Mouse (Mus musculus) frontal cortex, postnatal 14 days (tissue): Measurements from ENCODE around the gene Zfp940.
"Not testable (repeated sequence)": the region's sequence is repeated elsewhere in the genome, so short reads cannot be mapped to it uniquely, and the experiment has no call there.

Source experiments
- DNase-seq, 2 experiments: peaks; one replicate each; pipeline ENCODE4 v3.0.0; 2022; ENCODE audit warnings: low spot score in 2 of 2

The Zfp940 gene

GRCm38 (mm10) chr7:29853219-29853842 lies at the start of gene Zfp940:
TSS of gene Zfp940 (minus strand) at chr7:29853669.
- peak; percentile 79 to 83 for DNase-seq

- no peak for DNase-seq
Measured at GRCm38 (mm10) chr7:29898351-29898750, 44.9 kb upstream of the Zfp940 start.

DNA sequence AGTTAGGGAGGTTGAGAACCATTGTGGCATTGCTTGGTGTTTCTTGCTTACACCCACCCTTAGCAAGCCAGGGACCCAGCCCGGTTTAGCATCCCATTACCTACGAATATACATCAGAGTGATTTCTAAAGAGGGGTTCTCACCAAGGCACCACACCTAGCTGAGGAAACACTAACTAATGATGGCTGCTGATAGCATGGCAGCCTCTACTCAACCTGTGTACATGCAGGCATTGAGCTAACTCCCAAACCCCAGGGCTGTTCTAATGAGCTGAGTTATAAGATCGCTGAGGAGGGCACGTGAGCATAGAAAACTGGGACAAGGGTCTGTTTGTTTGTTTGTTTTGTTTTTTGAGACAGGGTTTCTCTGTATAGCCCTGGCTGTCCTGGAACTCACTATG lies 39.3 kb upstream of the Zfp940 start:
- no peak for DNase-seq

DNA sequence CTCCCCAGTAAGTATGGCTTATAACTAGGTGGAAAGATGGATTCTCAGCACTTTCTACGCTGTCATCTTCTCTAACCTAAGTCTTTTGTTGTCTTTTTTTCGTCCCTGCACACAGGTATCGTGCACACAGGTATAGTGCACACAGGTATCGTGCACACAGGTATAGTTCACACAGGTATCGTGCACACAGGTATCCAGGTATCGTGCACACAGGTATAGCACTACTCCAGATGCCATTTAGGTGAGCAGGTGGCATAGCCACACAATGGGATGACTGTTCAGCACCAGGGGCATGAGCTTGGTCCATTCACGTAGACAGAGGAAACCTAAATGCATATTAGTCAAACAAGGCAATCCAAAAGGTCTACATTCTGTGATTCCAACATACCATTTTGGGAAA lies 37.0 kb upstream of the Zfp940 start:
- DNase-seq = no peak

DNA sequence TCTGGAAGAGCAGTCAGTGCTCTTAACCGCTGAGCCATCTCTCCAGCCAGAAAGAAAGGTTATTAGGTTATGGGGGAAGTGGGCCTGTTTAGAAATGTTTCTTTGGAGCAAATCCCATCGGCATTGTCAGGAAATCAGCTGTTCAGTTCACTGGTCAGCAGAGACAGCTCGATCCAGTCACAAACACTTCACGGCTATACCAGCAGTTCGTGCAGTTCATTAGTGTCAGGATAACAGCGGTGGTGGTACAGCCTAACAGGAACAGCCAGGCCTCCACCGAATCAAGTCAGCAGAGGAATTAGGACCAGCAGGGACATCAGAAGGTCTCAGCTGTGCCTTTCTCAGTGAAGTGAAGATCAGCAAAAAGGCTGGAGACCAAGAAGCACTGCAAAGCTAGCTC lies 27.4 kb upstream of the Zfp940 start:
- no peak for DNase-seq

GRCm38 (mm10) chr7:29880056-29880455 lies 26.6 kb upstream of the Zfp940 start:
- DNase-seq = no peak

DNA sequence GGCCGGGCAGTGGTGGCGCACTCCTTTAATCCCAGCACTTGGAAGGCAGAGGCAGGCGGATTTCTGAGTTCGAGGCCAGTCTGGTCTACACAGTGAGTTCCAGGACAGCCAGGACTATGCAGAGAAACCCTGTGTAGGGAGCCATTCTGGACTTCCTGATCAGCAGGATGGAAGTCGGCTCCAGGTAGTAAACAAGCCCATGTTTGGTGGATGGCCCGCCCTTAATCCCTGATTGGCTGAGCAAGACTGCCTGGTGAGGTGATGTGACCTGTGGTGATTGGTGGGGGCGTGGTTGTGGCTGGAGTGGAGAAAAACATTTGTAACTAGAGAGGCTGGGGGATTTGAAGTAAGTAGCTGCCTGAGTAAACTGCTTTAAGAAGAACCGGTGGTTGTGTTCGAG lies 24.1 kb upstream of the Zfp940 start:
- not testable (repeated sequence) for DNase-seq

DNA sequence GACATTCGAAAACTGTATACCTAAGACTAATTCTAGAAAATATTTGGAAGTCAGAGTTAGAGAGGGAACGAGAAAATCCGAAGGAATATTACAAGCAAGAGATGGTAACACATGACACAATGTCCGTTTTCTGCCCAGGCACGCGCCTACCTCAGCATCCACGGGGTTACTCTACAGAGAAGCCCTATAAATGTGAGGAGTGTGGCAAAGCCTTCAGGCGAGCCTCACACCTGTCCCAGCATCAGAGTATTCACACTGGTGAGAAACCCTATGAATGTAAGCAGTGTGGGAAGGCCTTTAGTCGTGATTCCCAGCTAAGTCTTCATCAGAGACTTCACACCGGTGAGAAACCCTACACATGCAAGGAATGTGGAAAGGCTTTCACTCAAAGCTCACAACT lies 20.8 kb upstream of the Zfp940 start:
- no peak for DNase-seq

DNA sequence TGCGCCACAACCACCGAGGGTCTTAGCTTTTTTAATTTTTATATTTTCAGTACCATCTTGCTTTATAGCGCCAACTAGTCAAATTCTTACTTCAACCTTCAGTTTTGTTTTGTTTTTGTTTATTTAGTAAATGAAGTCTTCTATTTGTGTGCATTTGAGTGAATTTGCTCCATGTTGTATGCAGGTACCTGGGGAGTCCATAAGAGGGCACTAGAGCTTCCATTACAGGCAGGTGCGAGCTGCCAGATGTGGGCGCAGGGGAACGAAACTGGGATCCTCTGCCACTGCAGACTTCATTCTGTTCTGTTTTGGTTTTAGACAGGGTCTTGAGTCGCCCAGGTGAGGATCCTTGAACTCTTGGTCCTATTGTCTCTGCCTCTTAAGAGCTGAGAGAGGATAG lies 8.2 kb upstream of the Zfp940 start:
- DNase-seq = no peak

DNA sequence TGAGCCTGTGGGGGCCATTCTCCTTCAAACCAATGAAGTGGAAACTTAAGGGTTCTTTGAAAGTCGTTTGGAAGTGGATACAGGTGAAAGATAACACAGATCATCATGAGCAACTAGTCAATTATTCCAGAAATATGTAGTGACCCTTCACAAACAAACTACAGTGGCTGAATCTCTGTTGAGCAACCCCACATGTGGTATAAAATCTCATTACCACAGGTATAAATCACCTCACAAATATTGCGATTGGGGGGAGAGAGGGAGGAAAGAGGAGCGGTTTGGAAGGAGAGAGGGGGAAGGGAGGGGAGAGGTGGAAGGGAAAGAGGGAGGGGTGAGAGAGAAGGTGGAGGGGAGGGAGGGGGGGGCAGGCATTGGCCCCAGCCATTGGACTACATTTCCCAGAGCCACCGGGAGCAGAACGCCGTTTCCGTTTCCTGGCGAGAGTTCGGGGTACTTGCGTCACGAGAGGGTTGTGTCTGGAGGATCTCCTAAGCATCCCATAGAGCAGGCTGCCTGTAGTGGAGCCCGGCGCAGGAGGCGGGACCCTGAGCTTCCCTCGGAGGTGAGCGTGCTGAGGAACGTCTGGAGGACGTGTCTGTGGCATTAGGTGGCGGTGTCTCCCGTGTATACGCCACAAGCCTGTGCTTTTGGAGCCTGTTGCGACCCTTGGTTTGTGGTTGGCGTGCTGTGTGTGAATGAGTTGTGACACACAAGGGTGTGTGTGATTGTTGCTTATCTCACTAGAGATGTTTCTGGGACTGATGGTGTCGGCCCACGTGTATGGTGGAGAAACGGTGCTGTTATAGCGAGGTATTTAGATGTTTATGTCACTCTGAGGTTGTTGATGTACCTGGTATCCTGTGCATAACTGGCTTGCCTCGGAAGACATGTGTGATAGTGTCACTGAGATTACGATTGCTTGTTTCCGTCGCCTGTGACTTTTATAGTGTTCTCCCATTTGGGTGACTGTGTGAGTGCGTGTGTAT lies 6.4 kb upstream of the Zfp940 start, which contains the start of gene Zfp420:
TSS of gene Zfp420 (plus strand) at position 448 of the 986 bp plus-strand sequence.
- DNase-seq = peak; percentile 83 to 86

DNA sequence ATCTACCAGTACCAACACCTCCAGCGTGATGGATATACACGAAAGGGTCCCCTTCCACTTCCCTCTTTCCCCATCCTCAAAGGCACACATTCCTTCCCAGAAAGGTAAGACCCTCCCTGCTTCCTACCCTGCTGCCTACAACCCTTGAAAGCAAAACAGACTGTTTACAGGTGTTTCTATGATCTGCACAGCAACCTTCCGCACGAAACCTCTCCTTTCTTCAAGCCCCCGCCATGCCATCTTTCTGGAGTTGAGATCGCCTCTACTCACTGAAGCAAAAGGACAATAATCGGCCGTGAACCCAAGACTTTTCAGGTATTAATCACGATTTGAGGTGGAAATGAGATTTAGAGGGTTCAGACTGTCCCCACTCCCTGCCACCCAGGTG lies 644 bp downstream of the Zfp940 start:
- DNase-seq = no peak

- no peak for DNase-seq
Measured at GRCm38 (mm10) chr7:29844616-29845015, 8.9 kb downstream of the Zfp940 start.

DNA sequence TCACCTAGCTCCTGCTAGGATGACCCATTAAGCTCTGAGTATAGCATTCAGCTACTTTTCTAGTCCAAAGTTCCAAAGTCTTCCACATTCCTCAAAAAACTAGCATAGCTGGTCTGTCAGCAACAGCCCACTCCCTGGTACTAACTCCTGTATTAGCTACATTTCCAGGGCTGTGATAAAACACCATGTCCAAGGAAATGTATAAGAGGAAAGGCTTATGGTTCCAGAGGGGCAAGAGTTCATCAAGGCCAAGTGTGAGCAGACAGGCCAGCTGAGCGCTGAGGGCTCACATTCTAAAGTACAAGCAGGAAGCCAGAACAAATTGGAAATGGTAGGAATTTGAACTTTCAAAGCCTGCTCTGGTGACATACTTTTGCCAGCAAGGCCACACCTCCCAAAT lies 11.4 kb downstream of the Zfp940 start:
- no peak for DNase-seq

- DNase-seq = no peak
Measured at GRCm38 (mm10) chr7:29839256-29839655, 14.2 kb downstream of the Zfp940 start.

DNA sequence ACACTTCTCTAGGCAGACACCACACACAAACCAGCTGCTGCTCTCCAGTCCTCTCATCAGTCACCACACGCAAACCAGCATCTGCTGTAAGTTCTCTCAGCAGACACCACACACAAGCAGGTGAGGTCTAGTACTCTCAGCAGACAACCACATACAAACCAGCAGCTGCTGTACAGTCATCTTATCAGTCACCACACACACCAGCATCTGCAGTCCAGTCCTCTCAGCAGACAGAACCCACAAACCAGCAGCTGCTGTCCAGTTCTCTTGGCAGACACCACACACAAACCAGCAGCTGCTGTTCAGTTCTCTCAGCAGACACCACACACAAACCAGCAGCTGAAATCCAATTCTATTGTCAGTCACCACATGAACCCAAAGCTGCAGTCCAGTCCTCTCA lies 16.7 kb downstream of the Zfp940 start:
- no peak for DNase-seq

GRCm38 (mm10) chr7:29829804-29830203 lies 23.7 kb downstream of the Zfp940 start:
- no peak for DNase-seq

- no peak for DNase-seq
Measured at GRCm38 (mm10) chr7:29828001-29828400, 25.5 kb downstream of the Zfp940 start.

GRCm38 (mm10) chr7:29818619-29819254 lies 34.7 kb downstream of the Zfp940 start:
- peak; percentile 42 to 56 for DNase-seq

GRCm38 (mm10) chr7:29815910-29816429 lies 37.5 kb downstream of the Zfp940 start, which contains the start of gene Zfp790:
TSS of gene Zfp790 (plus strand) at chr7:29816114.
- DNase-seq = peak; percentile 82 to 85

DNA sequence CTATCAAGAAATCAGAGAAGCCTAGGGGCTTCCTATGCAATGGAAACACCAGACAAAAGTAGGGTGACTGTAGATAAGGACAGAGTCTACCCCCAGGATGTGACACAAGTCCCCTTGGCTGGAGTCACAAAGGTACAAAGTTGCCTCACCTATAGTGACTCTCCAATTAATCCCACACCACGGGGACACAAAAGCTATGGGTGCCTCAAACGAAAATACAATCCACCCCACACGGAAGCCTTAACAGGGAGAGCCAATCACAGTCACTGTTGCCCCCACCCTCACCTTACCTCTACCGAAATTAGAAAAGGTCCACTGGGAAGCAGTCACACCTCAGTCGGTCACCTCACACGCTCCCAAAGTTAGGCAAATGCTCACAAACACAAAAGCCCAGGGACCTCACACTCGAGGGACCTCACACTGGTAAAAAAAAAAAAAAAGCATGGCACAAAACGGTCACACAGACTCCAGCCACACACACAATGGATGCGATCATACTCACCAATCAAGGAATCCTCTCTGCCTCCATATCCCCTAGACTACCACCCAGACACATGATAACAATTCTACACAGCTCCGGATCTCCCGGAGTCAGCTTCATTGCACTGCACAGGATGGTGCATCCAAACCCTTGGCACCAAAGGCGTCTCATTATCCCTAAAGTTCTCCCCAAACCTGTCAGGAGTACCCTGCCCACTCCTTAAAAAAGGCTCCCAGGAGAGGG lies 38.2 kb downstream of the Zfp940 start:
- DNase-seq = no peak

DNA sequence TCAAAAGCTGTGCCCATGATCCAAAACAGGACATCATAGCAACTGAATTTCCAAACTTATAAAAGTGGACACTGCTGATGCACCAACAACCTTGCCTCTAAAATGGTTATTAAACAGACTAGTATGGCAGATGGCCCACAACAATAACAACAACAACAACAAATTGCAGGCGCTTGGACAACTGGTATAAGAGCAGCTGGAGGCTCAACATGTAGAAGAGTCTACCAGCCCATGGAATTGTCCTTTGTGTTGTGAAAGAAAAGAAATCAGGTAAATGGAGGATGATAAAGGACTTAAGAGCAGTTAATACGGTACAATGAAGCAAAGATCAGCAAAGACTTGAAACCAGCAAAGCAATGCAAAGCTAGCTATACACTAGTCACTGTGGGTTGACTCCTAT lies 39.1 kb downstream of the Zfp940 start:
- no peak for DNase-seq
